Mouse (Mus musculus) hindbrain, postnatal 0 days (tissue): ENCODE data around the gene Gm49366. TPM values are rescaled to one million over a fixed set of nuclear protein-coding genes. Genes with fewer than 3 reads are reported as not detected.

Experiments used
- ATAC-seq: fragments of 200-750 bp; cut with Nextera tagmentation; 2 replicates; pipeline ENCODE4 v1.8.0; 2017; ENCODE audit warnings: mild to moderate bottlenecking, moderate TSS enrichment, moderate library complexity
- DNase-seq: peaks from one replicate; pipeline ENCODE4 v3.0.0-alpha.2; 2015; ENCODE audit warnings: low spot score
- H3K27ac ChIP-seq: fragments of 300-500 bp; sonication (generic); 2 replicates; pipeline ENCODE4 v1.5.1; 2014; ENCODE audit warnings: mild to moderate bottlenecking
- H3K27me3 ChIP-seq: fragments of 300-500 bp; sonication (generic); 2 replicates; pipeline ENCODE4 v1.6.1; 2014; ENCODE audit warnings: low read length, mixed read lengths; ENCODE audit not compliant: insufficient read depth
- H3K36me3 ChIP-seq: fragments of 300-500 bp; sonication (generic); 2 replicates; pipeline ENCODE4 v1.6.1; 2014; ENCODE audit warnings: low read length, mixed read lengths; ENCODE audit not compliant: insufficient read depth
- H3K4me1 ChIP-seq: fragments of 300-500 bp; sonication (generic); 2 replicates; pipeline ENCODE4 v1.6.1; 2014; ENCODE audit warnings: antibody characterized with exemption, low read length, mixed read lengths; ENCODE audit not compliant: insufficient read depth
- H3K4me2 ChIP-seq: fragments of 300-500 bp; sonication (generic); 2 replicates; pipeline ENCODE4 v1.6.1; 2014; ENCODE audit warnings: low read depth, mild to moderate bottlenecking, low read length, moderate library complexity, mixed read lengths
- H3K4me3 ChIP-seq: fragments of 300-500 bp; sonication (generic); 2 replicates; pipeline ENCODE4 v1.5.1; 2014; ENCODE audit warnings: low read length
- H3K9ac ChIP-seq: fragments of 300-500 bp; sonication (generic); replicated peaks from 2 replicates; pipeline ENCODE4 v1.6.1; 2014; ENCODE audit warnings: mild to moderate bottlenecking, low read length, moderate library complexity, mixed read lengths
- H3K9me3 ChIP-seq: fragments of 300-500 bp; sonication (generic); 2 replicates; pipeline ENCODE4 v1.6.1; 2016; ENCODE audit warnings: low read length, mixed read lengths
- CTCF ChIP-seq: IDR thresholded peaks from 2 replicates; pipeline ENCODE4 v1.5.1; 2016; ENCODE audit warnings: antibody characterized with exemption, control low read depth, low read depth
- WGBS: fragments of 180-500 bp; shearing (Covaris S2); extraction: QIAGEN DNeasy Blood & Tissue Kit; methylation state at CpG from one replicate; pipeline ENCODE4 v1.1.7; 2014; 5-methylcytosine and 5-hydroxymethylcytosine counted together
- polyA plus RNA-seq: library from polyadenylated mRNA; unstranded; fragments of >200 nt; fragmentation: Nextera tagmentation; extraction: Ambion mirVana; gene quantifications from 2 replicates; pipeline ENCODE4 v1.2.1, GENCODE M21; 2015
- total RNA-seq: library from RNA; depleted of rRNA; stranded (reverse); fragments of >200 nt; gene quantifications from 2 replicates; pipeline ENCODE4 v1.2.3, GENCODE M21; 2014

Gene Gm49366
- total and polyA plus RNA-seq, 2 experiments from 2014 or later: not detected

- Histone ChIP-seq H3K36me3 (no peaks in the 10 kb centered on the region), H3K9me3 (no peaks in the 10 kb centered on the region), H3K4me1 (no peaks in the 10 kb centered on the region), H3K4me2 (no peak overlapping the region), H3K27me3 (0 out of 2 replicates have a peak, but pooled peaks cover 2% of the 10 kb centered on the region), H3K27ac (no peak overlapping the region), H3K9ac (no peak overlapping the region), H3K4me3 (no peak overlapping the region)
- TF ChIP-seq CTCF: peak; percentile 40
- DNase-seq (peak; percentile 16), ATAC-seq (no peak)
- 42% methylated on average over 2 of the region's 2 CpGs for WGBS
Observed at GRCm38 (mm10) chr12:84060946-84061345, 22.2 kb downstream of the Gm49366 start.

GRCm38 (mm10) chr12:84062336-84062735 lies 23.6 kb downstream of the Gm49366 start:
- Histone ChIP-seq H3K27ac (no peak overlapping the region), H3K36me3 (no peaks in the 10 kb centered on the region), H3K4me1 (no peaks in the 10 kb centered on the region), H3K9me3 (no peaks in the 10 kb centered on the region), H3K27me3 (0 out of 2 replicates have a peak, but pooled peaks cover 2% of the 10 kb centered on the region), H3K9ac (no peak overlapping the region), H3K4me3 (no peak overlapping the region), H3K4me2 (no peak overlapping the region)
- no peak for ATAC-seq
- no peak for DNase-seq
- 96% methylated on average over 20 of the region's 20 CpGs for WGBS
- TF ChIP-seq CTCF: no peak

- ATAC-seq: no peak
- Histone ChIP-seq H3K4me2 (no peak overlapping the region), H3K27ac (no peak overlapping the region), H3K27me3 (0 out of 2 replicates have a peak, but pooled peaks cover 3% of the 10 kb centered on the region), H3K36me3 (no peaks in the 10 kb centered on the region), H3K9me3 (no peaks in the 10 kb centered on the region), H3K4me3 (no peak overlapping the region), H3K9ac (no peak overlapping the region), H3K4me1 (no peaks in the 10 kb centered on the region)
- WGBS: 76% methylated on average over 5 of the region's 5 CpGs
- DNase-seq: no peak
- peak; percentile 31 for TF ChIP-seq CTCF
Observed at GRCm38 (mm10) chr12:84063228-84063627, 24.5 kb downstream of the Gm49366 start.

GRCm38 (mm10) chr12:84063833-84064232 lies 25.1 kb downstream of the Gm49366 start:
- no peak for DNase-seq
- H3K4me1 ChIP-seq: no peaks in the 10 kb centered on the region
- H3K4me3 ChIP-seq: no peak overlapping the region
- no peak overlapping the region for H3K4me2 ChIP-seq
- H3K27ac ChIP-seq: no peak overlapping the region
- no peak for ATAC-seq
- no peak for TF ChIP-seq CTCF
- H3K9ac ChIP-seq: no peak overlapping the region
- 82% methylated on average over 2 of the region's 2 CpGs for WGBS
- H3K36me3 ChIP-seq: no peaks in the 10 kb centered on the region
- 0 out of 2 replicates have a peak, but pooled peaks cover 9% of the 10 kb centered on the region for H3K27me3 ChIP-seq
- H3K9me3 ChIP-seq: no peaks in the 10 kb centered on the region

- H3K9me3 ChIP-seq: no peaks in the 10 kb centered on the region
- no peak overlapping the region for H3K4me2 ChIP-seq
- WGBS: 68% methylated on average over 8 of the region's 8 CpGs
- H3K4me1 ChIP-seq: no peaks in the 10 kb centered on the region
- no peak overlapping the region for H3K27ac ChIP-seq
- no peak for TF ChIP-seq CTCF
- ATAC-seq (no peak), DNase-seq (no peak)
- no peaks in the 10 kb centered on the region for H3K36me3 ChIP-seq
- no peak overlapping the region for H3K4me3 ChIP-seq
- H3K9ac ChIP-seq: no peak overlapping the region
- 0 out of 2 replicates have a peak, but pooled peaks cover 12% of the 10 kb centered on the region for H3K27me3 ChIP-seq
Observed at GRCm38 (mm10) chr12:84064621-84065020, 25.9 kb downstream of the Gm49366 start.

GRCm38 (mm10) chr12:84067752-84068151 lies 29.0 kb downstream of the Gm49366 start:
- no peak for ATAC-seq
- H3K4me3 ChIP-seq: no peak overlapping the region
- no peaks in the 10 kb centered on the region for H3K9me3 ChIP-seq
- no peaks in the 10 kb centered on the region for H3K4me1 ChIP-seq
- 0 out of 2 replicates have a peak, but pooled peaks cover 12% of the 10 kb centered on the region for H3K27me3 ChIP-seq
- H3K9ac ChIP-seq: no peak overlapping the region
- no peak for DNase-seq
- no peak for TF ChIP-seq CTCF
- no peak overlapping the region for H3K4me2 ChIP-seq
- 88% methylated on average over 4 of the region's 4 CpGs for WGBS
- H3K36me3 ChIP-seq: no peaks in the 10 kb centered on the region
- no peak overlapping the region for H3K27ac ChIP-seq

- H3K4me1 ChIP-seq: no peaks in the 10 kb centered on the region
- WGBS: 52% methylated on average over 8 of the region's 8 CpGs
- no peak for TF ChIP-seq CTCF
- H3K4me3 ChIP-seq: no peak overlapping the region
- H3K9me3 ChIP-seq: no peaks in the 10 kb centered on the region
- H3K36me3 ChIP-seq: no peaks in the 10 kb centered on the region
- no peak overlapping the region for H3K4me2 ChIP-seq
- H3K27ac ChIP-seq: no peak overlapping the region
- ATAC-seq: no peak
- H3K9ac ChIP-seq: no peak overlapping the region
- H3K27me3 ChIP-seq: 0 out of 2 replicates have a peak, but pooled peaks cover 12% of the 10 kb centered on the region
- no peak for DNase-seq
Observed at GRCm38 (mm10) chr12:84068296-84068695, 29.6 kb downstream of the Gm49366 start.
